Mouse (Mus musculus): ENCODE data around the gene Theg. TPM values are rescaled to one million over a fixed set of nuclear protein-coding genes. Genes with fewer than 3 reads are reported as not detected.

Gene Theg
- polyA plus RNA-seq, 1 experiment from 2014 or later = not detected

DNA sequence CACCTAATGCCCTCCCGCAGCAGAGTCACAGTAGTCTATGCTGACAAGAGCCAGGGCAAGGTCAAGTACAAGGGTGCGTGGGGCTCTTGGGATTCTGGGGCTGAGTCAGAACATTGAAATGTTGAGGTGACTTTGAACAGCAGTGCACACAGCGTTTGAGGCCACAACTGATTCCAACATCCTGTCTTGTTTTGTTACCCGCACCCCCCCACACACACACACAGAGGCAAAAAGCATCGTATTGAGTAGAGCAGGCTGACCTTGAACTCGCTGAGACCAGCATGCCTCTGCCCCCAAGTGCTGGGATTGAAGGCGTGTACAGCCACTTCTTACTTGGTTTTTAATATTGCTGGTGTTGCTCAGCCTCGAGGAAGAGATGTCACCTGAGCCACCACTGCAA lies 12.8 kb downstream of the Theg start:
- H3K9me3 ChIP-seq = no peaks in the 10 kb centered on the region
- 87% methylated on average over 8 of the region's 8 CpGs for WGBS
- H3K4me2 ChIP-seq = no peak overlapping the region
- no peak overlapping the region for H3K4me3 ChIP-seq
- H3K9ac ChIP-seq = no peak overlapping the region
- ATAC-seq (replicated peaks) = no peak
- no peaks in the 10 kb centered on the region for H3K4me1 ChIP-seq
- no peaks in the 10 kb centered on the region for H3K27me3 ChIP-seq (replicated peaks)
- H3K27ac ChIP-seq = no peak overlapping the region
- no peaks in the 10 kb centered on the region for H3K36me3 ChIP-seq (replicated peaks)

GRCm38 (mm10) chr10:79573611-79574010 lies 13.5 kb downstream of the Theg start:
- no peaks in the 10 kb centered on the region for H3K27me3 ChIP-seq (replicated peaks)
- H3K4me2 ChIP-seq = no peak overlapping the region
- no peaks in the 10 kb centered on the region for H3K9me3 ChIP-seq
- H3K9ac ChIP-seq = no peak overlapping the region
- no peak overlapping the region for H3K27ac ChIP-seq
- H3K4me3 ChIP-seq = no peak overlapping the region
- no peak for ATAC-seq (replicated peaks)
- H3K4me1 ChIP-seq = no peaks in the 10 kb centered on the region
- 88% methylated on average over 6 of the region's 6 CpGs for WGBS
- H3K36me3 ChIP-seq (replicated peaks) = no peaks in the 10 kb centered on the region

- Histone ChIP-seq H3K4me2 (no peak overlapping the region), H3K9ac (no peak overlapping the region), H3K36me3 (replicated peaks) (no peaks in the 10 kb centered on the region), H3K27ac (no peak overlapping the region), H3K9me3 (no peaks in the 10 kb centered on the region), H3K4me1 (no peaks in the 10 kb centered on the region), H3K4me3 (no peak overlapping the region), H3K27me3 (replicated peaks) (no peaks in the 10 kb centered on the region)
- ATAC-seq (replicated peaks) = no peak
- whole genome bisulfite sequencing = 92% methylated on average over 2 of the region's 2 CpGs
These were observed 15.8 kb downstream of the Theg start for GRCm38 (mm10) chr10:79571314-79571713.

GRCm38 (mm10) chr10:79569921-79570320 lies 17.2 kb downstream of the Theg start:
- Histone ChIP-seq H3K4me2 (no peak overlapping the region), H3K4me1 (no peaks in the 10 kb centered on the region), H3K27ac (no peak overlapping the region), H3K9ac (no peak overlapping the region), H3K36me3 (replicated peaks) (no peaks in the 10 kb centered on the region), H3K4me3 (no peak overlapping the region), H3K27me3 (replicated peaks) (no peaks in the 10 kb centered on the region), H3K9me3 (peaks cover 1% of the 10 kb centered on the region; the same call in 1 of the 2 replicates)
- 92% methylated on average over 5 of the region's 5 CpGs for WGBS
- no peak for ATAC-seq (replicated peaks)

DNA sequence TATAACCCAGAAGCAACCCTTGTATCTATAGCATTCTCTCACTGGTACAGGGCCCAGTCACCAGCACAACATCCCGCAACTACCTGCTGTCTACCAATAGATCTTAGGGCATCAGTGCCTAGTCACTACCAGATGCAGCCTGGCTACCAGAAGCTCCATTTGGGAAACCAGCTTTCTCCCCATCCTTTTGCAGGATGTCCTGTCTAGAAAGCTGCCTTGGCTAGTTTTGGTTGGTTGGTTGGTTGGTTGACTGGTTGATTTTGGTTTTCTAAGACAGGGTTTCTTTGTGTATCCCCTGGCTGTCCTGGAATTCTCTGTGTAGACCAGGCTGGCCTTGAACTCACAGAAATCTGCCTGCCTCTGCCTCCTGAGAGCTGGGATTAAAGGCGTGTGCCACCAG lies 27.4 kb downstream of the Theg start:
- peaks cover 5% of the 10 kb centered on the region; the same call in 1 of the 2 replicates for H3K9me3 ChIP-seq
- ATAC-seq (replicated peaks) = no peak
- H3K9ac ChIP-seq = no peak overlapping the region
- no peaks in the 10 kb centered on the region for H3K36me3 ChIP-seq (replicated peaks)
- H3K4me2 ChIP-seq = no peak overlapping the region
- H3K4me1 ChIP-seq = peaks cover 7% of the 10 kb centered on the region
- no peaks in the 10 kb centered on the region for H3K27me3 ChIP-seq (replicated peaks)
- no peak overlapping the region for H3K4me3 ChIP-seq
- 88% methylated on average over 2 of the region's 2 CpGs for WGBS
- H3K27ac ChIP-seq = no peak overlapping the region

- H3K27me3 ChIP-seq (replicated peaks) = no peaks in the 10 kb centered on the region
- H3K27ac ChIP-seq = no peak overlapping the region
- no peak overlapping the region for H3K4me2 ChIP-seq
- no peaks in the 10 kb centered on the region for H3K36me3 ChIP-seq (replicated peaks)
- H3K9ac ChIP-seq = no peak overlapping the region
- 97% methylated on average over 5 of the region's 5 CpGs for WGBS
- no peak overlapping the region for H3K4me3 ChIP-seq
- H3K9me3 ChIP-seq = no peaks in the 10 kb centered on the region
- ATAC-seq (replicated peaks) = no peak
- H3K4me1 ChIP-seq = peaks cover 24% of the 10 kb centered on the region
These were observed 29.6 kb downstream of the Theg start for GRCm38 (mm10) chr10:79557496-79557895.

- H3K27me3 ChIP-seq (replicated peaks) = no peaks in the 10 kb centered on the region
- H3K4me2 ChIP-seq = no peak overlapping the region
- WGBS = 94% methylated on average over 5 of the region's 5 CpGs
These were observed 30.2 kb downstream of the Theg start for GRCm38 (mm10) chr10:79556951-79557350.

DNA sequence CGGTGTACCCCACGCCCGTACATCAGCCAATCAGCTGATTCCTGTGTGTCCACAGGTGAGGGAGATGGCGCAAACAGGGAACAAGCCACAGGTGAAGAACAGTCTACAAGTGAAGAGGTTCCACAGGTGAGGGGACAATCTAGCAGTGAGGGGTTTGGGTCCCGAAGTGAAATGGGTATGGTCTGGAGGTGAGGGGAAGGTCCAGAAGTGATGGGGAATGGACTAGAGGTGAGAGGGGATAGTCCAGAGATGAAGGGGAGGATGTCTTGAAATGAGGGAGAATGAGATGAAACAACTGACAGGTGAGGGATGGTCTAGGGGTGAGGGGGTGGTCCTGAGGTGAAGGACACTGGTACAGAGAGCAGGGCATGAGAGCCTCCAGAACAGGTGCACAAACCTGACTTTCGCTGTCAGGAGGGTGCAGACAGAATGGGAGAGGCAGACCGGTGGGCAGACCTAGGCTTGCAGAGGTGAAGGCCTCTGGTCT lies 31.9 kb downstream of the Theg start:
- Histone ChIP-seq H3K4me2 (peak overlapping the region; percentile 80), H3K36me3 (replicated peaks) (no peaks in the 10 kb centered on the region), H3K4me3 (peak overlapping the region; percentile 88), H3K4me1 (peaks cover 25% of the 10 kb centered on the region), H3K9me3 (no peaks in the 10 kb centered on the region), H3K27me3 (replicated peaks) (no peaks in the 10 kb centered on the region), H3K9ac (peak overlapping the region; percentile 85), H3K27ac (peak overlapping the region; percentile 77; the same call in 1 of the 2 replicates)
- 27% methylated on average over 7 of the region's 7 CpGs for WGBS
- ATAC-seq (replicated peaks) = no peak

More at GRCm38 (mm10) chr10:79556951-79557350, 30.2 kb downstream of the Theg start:
- H3K27ac ChIP-seq = no peak overlapping the region
- H3K4me3 ChIP-seq = no peak overlapping the region
- H3K9me3 ChIP-seq = no peaks in the 10 kb centered on the region
- H3K9ac ChIP-seq = no peak overlapping the region
- H3K4me1 ChIP-seq = peaks cover 25% of the 10 kb centered on the region
- no peak for ATAC-seq (replicated peaks)
- no peaks in the 10 kb centered on the region for H3K36me3 ChIP-seq (replicated peaks)

GRCm38 (mm10) chr10:79554330-79555237 lies 32.5 kb downstream of the Theg start, which contains the start of gene Mier2:
Mier2 (minus strand) TSS chr10:79555199.
- Histone ChIP-seq H3K4me3 (peak within 1 kb of the TSS; percentile 88), H3K9ac (peak within 1 kb of the TSS; percentile 85), H3K27ac (peak within 1 kb of the TSS; percentile 77), H3K27me3 (replicated peaks) (no peaks in the 10 kb centered on the region), H3K4me2 (peak within 1 kb of the TSS; percentile 80), H3K4me1 (peaks cover 25% of the 10 kb centered on the region), H3K9me3 (no peaks in the 10 kb centered on the region), H3K36me3 (replicated peaks) (no peaks in the 10 kb centered on the region)
- ATAC-seq (replicated peaks) = peak; percentile 93
- WGBS = 2% methylated on average over 98 of the region's 108 CpGs

GRCm38 (mm10) chr10:79553691-79554090 lies 33.4 kb downstream of the Theg start:
- Histone ChIP-seq H3K4me2 (peak overlapping the region; percentile 80), H3K36me3 (replicated peaks) (peaks cover 3% of the 10 kb centered on the region; the same call in 1 of the 2 replicates), H3K27ac (no peak overlapping the region), H3K4me3 (peak overlapping the region; percentile 88), H3K9me3 (no peaks in the 10 kb centered on the region), H3K27me3 (replicated peaks) (no peaks in the 10 kb centered on the region), H3K4me1 (peaks cover 25% of the 10 kb centered on the region), H3K9ac (peak overlapping the region; percentile 33)
- WGBS = 36% methylated on average over 10 of the region's 10 CpGs
- ATAC-seq (replicated peaks) = no peak

DNA sequence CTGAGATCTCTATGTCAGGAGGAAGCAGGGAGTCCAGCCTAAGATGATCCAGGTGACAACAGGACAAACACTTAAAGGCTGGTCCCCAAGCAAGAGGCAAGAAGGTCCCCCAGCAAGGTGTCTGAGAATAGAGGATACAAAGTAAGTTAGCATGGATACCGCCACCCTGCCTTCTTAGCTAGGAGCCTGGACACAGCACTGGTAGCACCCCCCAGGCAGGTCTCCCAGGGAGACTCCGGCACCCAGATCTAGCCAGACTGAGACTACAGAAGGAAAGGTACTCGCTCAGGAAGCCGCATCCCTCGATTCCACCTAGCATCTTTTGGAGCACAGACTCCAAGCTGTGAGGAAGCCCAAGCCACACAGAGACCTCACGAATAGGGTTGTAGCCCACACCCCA lies 34.0 kb downstream of the Theg start:
- Histone ChIP-seq H3K27me3 (replicated peaks) (no peaks in the 10 kb centered on the region), H3K9ac (no peak overlapping the region), H3K4me1 (peaks cover 25% of the 10 kb centered on the region), H3K4me3 (no peak overlapping the region), H3K27ac (no peak overlapping the region), H3K36me3 (replicated peaks) (peaks cover 3% of the 10 kb centered on the region; the same call in 1 of the 2 replicates), H3K4me2 (peak overlapping the region; percentile 80), H3K9me3 (no peaks in the 10 kb centered on the region)
- ATAC-seq (replicated peaks) = no peak
- 92% methylated on average over 6 of the region's 6 CpGs for WGBS

DNA sequence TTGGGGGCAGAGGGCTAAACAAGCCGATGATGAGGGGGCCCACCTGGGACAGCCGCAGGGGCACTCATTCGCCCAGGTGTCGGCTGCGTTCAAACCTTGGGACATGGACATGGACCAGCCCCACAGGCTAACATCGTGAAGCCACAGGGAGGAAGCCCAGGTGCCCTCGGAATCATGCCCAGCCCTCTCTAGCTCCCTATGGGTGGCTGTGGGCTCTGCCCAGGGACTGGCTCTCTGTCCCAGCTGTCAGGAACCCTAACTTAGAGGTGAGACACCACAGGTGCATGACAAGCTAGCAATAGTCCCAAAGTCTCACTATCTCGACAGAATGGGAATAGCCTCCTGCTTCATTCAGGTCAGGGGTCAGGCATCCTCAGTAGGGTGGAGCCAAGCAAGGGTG lies 34.6 kb downstream of the Theg start:
- H3K27me3 ChIP-seq (replicated peaks) = no peaks in the 10 kb centered on the region
- peaks cover 25% of the 10 kb centered on the region for H3K4me1 ChIP-seq
- no peaks in the 10 kb centered on the region for H3K9me3 ChIP-seq
- H3K36me3 ChIP-seq (replicated peaks) = peaks cover 5% of the 10 kb centered on the region
- peak overlapping the region; percentile 80; the same call in 1 of the 2 replicates for H3K4me2 ChIP-seq
- WGBS = 87% methylated on average over 8 of the region's 8 CpGs
- H3K9ac ChIP-seq = no peak overlapping the region
- no peak overlapping the region for H3K27ac ChIP-seq
- no peak for ATAC-seq (replicated peaks)
- H3K4me3 ChIP-seq = no peak overlapping the region
